Mouse (Mus musculus): ENCODE measurements around the gene Cmpk2. TPM values are rescaled to one million over a fixed set of nuclear protein-coding genes. Genes with fewer than 3 reads are reported as not detected.

The Cmpk2 gene
- polyA plus RNA-seq, 1 experiment from 2014 or later: 5.2 TPM

DNA sequence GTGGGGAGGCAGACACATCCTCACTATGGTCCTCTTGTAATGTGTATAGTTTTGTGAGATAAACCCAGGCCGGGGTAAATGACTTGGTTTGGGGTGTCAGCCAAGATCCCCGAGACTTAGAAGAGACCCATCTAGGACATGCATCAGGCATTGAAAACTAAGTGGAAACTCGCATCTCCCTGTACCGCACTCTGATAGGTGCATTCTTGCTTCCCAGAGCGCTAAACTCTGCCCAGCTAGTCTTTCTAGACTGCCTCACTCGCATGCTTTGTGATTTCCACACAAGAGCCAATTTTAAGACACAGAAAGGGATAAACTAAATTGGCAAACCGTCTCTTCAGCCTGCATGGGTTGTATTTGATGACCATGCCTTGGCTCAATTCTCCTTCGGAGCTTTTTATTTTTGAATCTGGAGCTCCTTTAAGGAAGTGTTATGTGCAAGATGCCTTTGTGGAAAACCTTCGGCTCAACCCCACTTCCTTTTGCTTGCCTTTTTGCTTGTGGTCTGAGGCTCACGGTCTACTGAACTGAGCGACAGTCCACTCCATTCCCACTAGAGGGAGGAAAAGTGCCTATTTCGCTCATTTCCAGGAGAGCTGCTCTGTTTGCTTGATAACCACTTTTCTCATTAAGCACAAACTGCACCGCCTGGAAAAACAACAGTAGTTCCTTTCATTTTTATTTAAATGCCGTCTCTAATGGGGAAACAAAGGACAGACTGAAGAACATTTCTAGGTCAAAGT is 19.0 kb downstream of the Cmpk2 start:
- Histone ChIP-seq H3K27me3 (no peaks in the 10 kb centered on the region), H3K4me1 (no peaks in the 10 kb centered on the region), H3K36me3 (no peaks in the 10 kb centered on the region), H3K9me3 (no peaks in the 10 kb centered on the region), H3K27ac (no peak overlapping the region), H3K4me2 (replicated peaks) (no peak overlapping the region; the same call in 1 of the 2 replicates), H3K4me3 (no peak overlapping the region), H3K9ac (no peak overlapping the region)
- ATAC-seq (ENCODE audit: insufficient number of reproducible peaks, insufficient read depth, low FRiP score, low TSS enrichment): no peak
- WGBS: 45% methylated on average over 14 of the region's 14 CpGs

DNA sequence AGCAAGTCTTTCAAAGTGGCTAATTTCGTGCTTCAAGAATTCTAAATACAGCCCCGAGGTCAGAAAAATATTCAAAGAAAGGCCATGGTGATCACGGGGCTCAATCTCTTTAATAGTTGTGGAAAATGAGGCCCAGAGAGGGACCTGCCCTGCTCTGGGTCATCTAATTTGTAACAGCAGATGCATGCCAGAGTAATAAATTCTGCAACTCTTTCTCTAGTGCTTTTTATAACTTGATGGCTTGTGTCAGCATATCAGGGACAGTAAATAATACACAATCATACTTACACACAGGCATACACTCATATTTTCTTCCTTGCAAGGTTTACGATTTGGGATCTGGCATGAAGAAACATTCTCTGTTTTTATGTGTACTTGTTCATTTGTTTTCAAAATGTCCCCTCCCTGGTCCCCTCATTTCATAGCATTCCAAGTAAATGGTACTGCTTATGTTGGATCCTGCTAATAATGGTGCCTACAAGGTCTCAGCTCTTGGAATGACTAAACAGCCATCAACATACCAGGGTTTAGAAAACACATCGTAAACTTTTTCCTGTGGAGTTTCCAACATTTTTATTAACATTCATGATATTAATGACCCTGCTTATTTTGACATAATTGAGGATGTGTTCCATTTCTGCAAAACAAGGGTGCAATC is 19.7 kb downstream of the Cmpk2 start:
- 35% methylated on average over 5 of the region's 5 CpGs for WGBS
- H3K9me3 ChIP-seq: no peaks in the 10 kb centered on the region
- H3K4me3 ChIP-seq: no peak overlapping the region
- H3K4me2 ChIP-seq (replicated peaks): no peak overlapping the region; the same call in 1 of the 2 replicates
- no peaks in the 10 kb centered on the region for H3K4me1 ChIP-seq
- no peaks in the 10 kb centered on the region for H3K36me3 ChIP-seq
- ATAC-seq (ENCODE audit: insufficient number of reproducible peaks, insufficient read depth, low FRiP score, low TSS enrichment): no peak
- H3K27me3 ChIP-seq: no peaks in the 10 kb centered on the region
- H3K9ac ChIP-seq: no peak overlapping the region
- no peak overlapping the region for H3K27ac ChIP-seq

DNA sequence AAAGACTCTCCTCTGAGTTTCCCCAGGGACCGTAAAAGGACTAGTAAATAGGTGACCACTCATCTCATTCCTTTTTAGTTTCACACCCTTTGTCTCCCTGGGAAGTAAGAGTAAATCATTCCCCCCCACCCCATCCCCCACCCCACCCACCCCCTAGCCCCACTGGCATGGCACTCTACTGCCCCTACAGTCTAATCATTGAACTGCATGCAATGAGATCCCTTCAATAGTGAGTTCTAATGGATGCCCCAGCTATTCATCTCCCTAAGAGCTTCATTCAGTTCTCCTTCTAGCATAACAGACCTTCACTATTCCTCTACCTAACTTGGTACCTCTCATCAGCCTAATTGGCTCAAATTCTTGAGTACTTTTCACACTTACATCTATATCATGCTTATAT is 20.9 kb downstream of the Cmpk2 start:
- ATAC-seq (ENCODE audit: insufficient number of reproducible peaks, insufficient read depth, low FRiP score, low TSS enrichment): no peak
- Histone ChIP-seq H3K27ac (no peak overlapping the region), H3K36me3 (no peaks in the 10 kb centered on the region), H3K4me2 (replicated peaks) (no peak overlapping the region), H3K9ac (no peak overlapping the region), H3K9me3 (no peaks in the 10 kb centered on the region), H3K4me3 (no peak overlapping the region), H3K27me3 (no peaks in the 10 kb centered on the region), H3K4me1 (no peaks in the 10 kb centered on the region)
- WGBS: 100% methylated on average over 1 of the region's 1 CpGs

DNA sequence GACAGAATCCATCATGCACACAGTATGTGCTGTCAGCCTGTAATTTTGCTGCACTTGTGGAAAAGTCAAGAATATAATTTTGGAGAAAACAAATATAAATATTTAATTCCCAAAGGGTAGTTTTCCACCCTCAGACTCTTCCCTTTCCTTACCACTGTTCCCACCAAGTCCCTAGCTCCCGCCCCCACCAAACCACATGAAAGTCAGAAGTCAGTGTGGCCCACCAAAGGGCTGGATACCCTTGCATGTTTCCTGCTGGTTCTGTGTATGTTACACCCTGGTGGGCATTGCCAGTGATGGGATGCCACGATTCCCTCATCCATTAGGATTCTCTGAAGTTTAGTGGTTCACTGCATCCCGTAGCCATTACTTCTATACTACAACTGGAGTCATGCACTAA is 32.0 kb downstream of the Cmpk2 start:
- Histone ChIP-seq H3K9ac (no peak overlapping the region), H3K4me2 (replicated peaks) (no peak overlapping the region), H3K4me1 (no peaks in the 10 kb centered on the region), H3K27me3 (no peaks in the 10 kb centered on the region), H3K9me3 (no peaks in the 10 kb centered on the region), H3K4me3 (no peak overlapping the region), H3K36me3 (no peaks in the 10 kb centered on the region), H3K27ac (no peak overlapping the region)
- WGBS: 87% methylated on average over 3 of the region's 3 CpGs
- ATAC-seq (ENCODE audit: insufficient number of reproducible peaks, insufficient read depth, low FRiP score, low TSS enrichment): no peak

- no peaks in the 10 kb centered on the region for H3K27me3 ChIP-seq
- H3K4me2 ChIP-seq (replicated peaks): no peak overlapping the region
- H3K4me3 ChIP-seq: no peak overlapping the region
- WGBS: 92% methylated on average over 4 of the region's 4 CpGs
- no peak overlapping the region for H3K27ac ChIP-seq
- H3K9me3 ChIP-seq: no peaks in the 10 kb centered on the region
- no peaks in the 10 kb centered on the region for H3K4me1 ChIP-seq
- no peaks in the 10 kb centered on the region for H3K36me3 ChIP-seq
- ATAC-seq (ENCODE audit: insufficient number of reproducible peaks, insufficient read depth, low FRiP score, low TSS enrichment): no peak
- H3K9ac ChIP-seq: no peak overlapping the region
These were observed 42.0 kb downstream of the Cmpk2 start for GRCm38 (mm10) chr12:26510971-26511370.

- Histone ChIP-seq H3K4me3 (no peak overlapping the region), H3K27me3 (no peaks in the 10 kb centered on the region), H3K4me2 (replicated peaks) (no peak overlapping the region), H3K36me3 (no peaks in the 10 kb centered on the region), H3K27ac (no peak overlapping the region), H3K9me3 (no peaks in the 10 kb centered on the region), H3K9ac (no peak overlapping the region), H3K4me1 (no peaks in the 10 kb centered on the region)
- WGBS: 82% methylated on average over 3 of the region's 3 CpGs
- no peak for ATAC-seq (ENCODE audit: insufficient number of reproducible peaks, insufficient read depth, low FRiP score, low TSS enrichment)
These were observed 49.2 kb downstream of the Cmpk2 start for GRCm38 (mm10) chr12:26518206-26518605.

DNA sequence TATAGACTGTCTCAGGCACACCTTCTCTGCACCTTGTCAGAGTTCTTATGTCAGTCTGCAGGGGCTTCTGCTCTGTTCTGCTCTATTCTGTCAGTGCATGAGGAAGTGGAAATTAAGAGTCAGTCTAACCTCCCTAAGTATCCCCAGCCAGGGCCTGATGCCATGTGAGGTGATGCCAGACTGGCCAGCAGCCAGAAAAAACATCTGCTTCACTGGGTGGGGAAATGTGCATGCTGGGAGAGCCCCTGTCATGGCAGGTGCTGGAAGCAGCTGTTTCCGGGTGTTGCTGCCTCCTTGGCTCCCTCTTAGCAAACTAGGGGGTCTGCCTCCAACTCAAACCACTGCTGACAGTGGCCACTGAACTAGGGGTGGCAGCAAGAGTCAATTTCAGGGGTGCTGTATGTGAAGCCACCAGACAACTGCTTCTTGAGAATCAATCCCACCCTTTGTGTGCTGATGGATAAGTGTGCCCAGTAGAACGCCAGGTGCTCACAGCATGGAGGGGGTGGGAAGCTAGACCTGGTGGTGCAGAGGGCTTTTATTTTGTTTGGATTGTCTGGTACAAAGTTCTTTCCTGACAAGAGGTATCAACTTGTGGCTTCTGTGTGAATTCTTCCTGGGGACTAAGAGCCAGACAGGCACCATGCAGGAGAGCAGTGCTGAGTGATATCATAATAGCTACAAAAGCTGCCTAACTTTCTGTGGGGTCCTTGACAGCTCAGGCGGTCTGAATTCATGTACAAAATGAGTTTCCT is 56.1 kb downstream of the Cmpk2 start:
- Histone ChIP-seq H3K4me3 (no peak overlapping the region), H3K9ac (no peak overlapping the region), H3K4me2 (replicated peaks) (no peak overlapping the region), H3K4me1 (peaks cover 10% of the 10 kb centered on the region; the same call in 1 of the 2 replicates), H3K27ac (no peak overlapping the region), H3K27me3 (no peaks in the 10 kb centered on the region), H3K9me3 (no peaks in the 10 kb centered on the region), H3K36me3 (no peaks in the 10 kb centered on the region)
- peak; percentile 67; the same call in 1 of the 2 replicates for ATAC-seq (ENCODE audit: insufficient number of reproducible peaks, insufficient read depth, low FRiP score, low TSS enrichment)
- 52% methylated on average over 3 of the region's 3 CpGs for WGBS

DNA sequence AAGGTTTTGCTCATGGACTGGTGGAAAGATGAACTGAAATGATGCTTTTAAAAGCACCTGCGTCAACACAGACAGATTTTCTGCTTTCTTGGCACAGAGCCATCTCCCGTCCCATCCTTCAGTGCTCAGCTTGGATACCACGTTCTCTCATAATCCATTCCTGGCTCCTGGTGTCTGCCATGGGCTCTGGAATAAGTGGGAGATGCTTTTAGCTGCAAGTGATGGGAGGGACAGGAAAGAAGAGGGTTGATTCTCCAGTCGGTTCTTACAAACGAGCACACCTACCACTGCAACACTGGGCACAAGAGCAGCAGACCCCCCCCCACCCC is 56.7 kb downstream of the Cmpk2 start:
- 70% methylated on average over 5 of the region's 5 CpGs for WGBS
- no peak overlapping the region for H3K4me2 ChIP-seq (replicated peaks)

More for the DNA sequence above, 56.7 kb downstream of the Cmpk2 start:
- H3K4me1 ChIP-seq: peaks cover 10% of the 10 kb centered on the region; the same call in 1 of the 2 replicates
- no peaks in the 10 kb centered on the region for H3K27me3 ChIP-seq
- H3K36me3 ChIP-seq: no peaks in the 10 kb centered on the region
- no peaks in the 10 kb centered on the region for H3K9me3 ChIP-seq
- no peak for ATAC-seq (ENCODE audit: insufficient number of reproducible peaks, insufficient read depth, low FRiP score, low TSS enrichment)
- no peak overlapping the region for H3K4me3 ChIP-seq
- H3K9ac ChIP-seq: no peak overlapping the region
- no peak overlapping the region for H3K27ac ChIP-seq

Other genes starting within 250 kb of the Cmpk2 start
- gene Rnf144a, start 54.0 kb upstream of the Cmpk2 start, polyA plus RNA-seq (2016; fragmentation: Nextera tagmentation; extraction: Ambion mirVana): 59.5 and 64.0 TPM in 2 replicates
- gene Rsad2, start 12.8 kb upstream of the Cmpk2 start, polyA plus RNA-seq (2016; fragmentation: Nextera tagmentation; extraction: Ambion mirVana): 0.70 and 0.74 TPM in 2 replicates

Measured in embryonic facial prominence, embryonic 12.5 days (tissue).